Mouse (Mus musculus): ENCODE results near the gene Zmiz1.

DNA sequence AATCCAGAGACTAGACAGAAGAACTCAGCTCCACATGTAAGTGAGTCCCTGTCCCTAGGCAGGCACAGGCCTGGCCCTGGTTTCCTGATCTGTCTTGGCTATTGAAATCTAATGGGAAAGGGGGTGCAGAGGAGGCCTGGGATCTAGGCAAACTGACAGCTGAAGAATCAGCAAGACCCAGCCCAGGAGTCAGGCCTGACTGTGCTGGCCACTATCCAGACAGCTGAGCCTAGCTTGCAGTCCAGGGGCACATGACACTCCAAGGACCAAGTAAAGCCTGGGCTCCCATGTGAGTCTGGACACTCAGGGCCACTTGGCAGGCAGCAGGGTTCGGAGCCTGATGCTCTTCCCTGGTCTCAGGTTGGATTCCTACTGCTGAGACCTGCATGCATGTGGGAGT is 38.0 kb upstream of the Zmiz1 start:
- no peak for TF ChIP-seq POLR2A (IDR thresholded peaks at IDR 0.05; ENCODE audit: borderline replicate concordance, insufficient read depth, low read length)
- TF ChIP-seq CTCF (IDR thresholded peaks at IDR 0.05; ENCODE audit: borderline replicate concordance, insufficient read depth, low read depth, low read length), result no peak

All from cerebellum, adult 2 months (tissue).